Mouse (Mus musculus): Measurements from ENCODE around the gene Pygb.

GRCm38 (mm10) chr2:150745016-150745415, 41.5 kb upstream of the Pygb start:
- TF ChIP-seq CTCF (IDR thresholded peaks at IDR 0.05; ENCODE audit: control insufficient read depth, insufficient read depth, insufficient replicate concordance, low read depth, low read length) (no peak), POLR2A (IDR thresholded peaks at IDR 0.05; ENCODE audit: control insufficient read depth, low read depth, low read length) (no peak)

Data from testis, adult 2 months (tissue).